Mouse (Mus musculus) limb, embryonic 14.5 days (tissue): ENCODE results near the gene Pex5. TPM values are rescaled to one million over a fixed set of nuclear protein-coding genes. Genes with fewer than 3 reads are reported as not detected.

Source experiments
- ATAC-seq: fragments of 200-750 bp; cut with Nextera tagmentation; 2 replicates; pipeline ENCODE4 v1.8.0; 2017; ENCODE audit warnings: low read depth, moderate number of reproducible peaks, moderate TSS enrichment; ENCODE audit not compliant: low FRiP score
- DNase-seq: peaks from one replicate; pipeline ENCODE4 v3.0.0-alpha.2; 2015; ENCODE audit warnings: low spot score
- H3K27ac ChIP-seq: fragments of 300-500 bp; sonication (generic); replicated peaks from 2 replicates; pipeline ENCODE4 v1.5.1; 2014; ENCODE audit warnings: low read depth, mild to moderate bottlenecking, low read length, moderate library complexity, mixed read lengths
- H3K27me3 ChIP-seq: fragments of 300-500 bp; sonication (generic); 2 replicates; pipeline ENCODE4 v1.6.1; 2014; ENCODE audit warnings: low read length, mixed read lengths; ENCODE audit not compliant: control insufficient read depth, insufficient read depth
- H3K36me3 ChIP-seq: fragments of 300-500 bp; sonication (generic); 2 replicates; pipeline ENCODE4 v1.6.1; 2014; ENCODE audit warnings: mild to moderate bottlenecking, low read length, moderate library complexity, mixed read lengths; ENCODE audit not compliant: control insufficient read depth, insufficient read depth
- H3K4me1 ChIP-seq: fragments of 300-500 bp; sonication (generic); 2 replicates; pipeline ENCODE4 v1.6.1; 2014; ENCODE audit warnings: antibody characterized with exemption, low read length, mixed read lengths; ENCODE audit not compliant: control insufficient read depth, insufficient read depth
- H3K4me2 ChIP-seq: fragments of 300-500 bp; sonication (generic); replicated peaks from 2 replicates; pipeline ENCODE4 v1.6.1; 2014; ENCODE audit warnings: low read depth, mild to moderate bottlenecking, low read length, moderate library complexity; ENCODE audit not compliant: severe bottlenecking
- H3K4me3 ChIP-seq: fragments of 300-500 bp; sonication (generic); replicated peaks from 2 replicates; pipeline ENCODE4 v1.5.1; 2014; ENCODE audit warnings: low read length
- H3K9ac ChIP-seq: fragments of 300-500 bp; sonication (generic); 2 replicates; pipeline ENCODE4 v1.6.1; 2014; ENCODE audit warnings: mild to moderate bottlenecking, low read depth, low read length, moderate library complexity; ENCODE audit not compliant: severe bottlenecking
- H3K9me3 ChIP-seq: fragments of 300-500 bp; sonication (generic); 2 replicates; pipeline ENCODE4 v1.6.1; 2016; ENCODE audit warnings: low read length; ENCODE audit not compliant: control insufficient read depth
- POLR2A ChIP-seq: fragments of 200-500 bp; IDR thresholded peaks from 2 replicates; pipeline ENCODE4 v1.8.0; 2012; ENCODE audit warnings: inconsistent platforms, mild to moderate bottlenecking, moderate library complexity, borderline replicate concordance; ENCODE audit not compliant: insufficient read depth, insufficient read length; ENCODE audit errors: extremely low read depth
- WGBS: fragments of 180-500 bp; shearing (Covaris S2); extraction: QIAGEN DNeasy Blood & Tissue Kit; methylation state at CpG from one replicate; pipeline ENCODE4 v1.1.7; 2014; 5-methylcytosine and 5-hydroxymethylcytosine counted together
- polyA plus RNA-seq, 2 experiments: library from polyadenylated mRNA; depleted of rRNA in 1 of 2; stranded (reverse) in 1 of 2; unstranded in 1 of 2; fragments of >200 nt; fragmentation: Nextera tagmentation in 1 of 2; extraction: Ambion mirVana in 1 of 2; gene quantifications; 2 replicates each; pipeline versions ENCODE4 v1.2.1 to v1.2.3; 2012 to 2014

Gene Pex5
- polyA plus RNA-seq, 2 experiments = 34.7 to 53.9 TPM

DNA sequence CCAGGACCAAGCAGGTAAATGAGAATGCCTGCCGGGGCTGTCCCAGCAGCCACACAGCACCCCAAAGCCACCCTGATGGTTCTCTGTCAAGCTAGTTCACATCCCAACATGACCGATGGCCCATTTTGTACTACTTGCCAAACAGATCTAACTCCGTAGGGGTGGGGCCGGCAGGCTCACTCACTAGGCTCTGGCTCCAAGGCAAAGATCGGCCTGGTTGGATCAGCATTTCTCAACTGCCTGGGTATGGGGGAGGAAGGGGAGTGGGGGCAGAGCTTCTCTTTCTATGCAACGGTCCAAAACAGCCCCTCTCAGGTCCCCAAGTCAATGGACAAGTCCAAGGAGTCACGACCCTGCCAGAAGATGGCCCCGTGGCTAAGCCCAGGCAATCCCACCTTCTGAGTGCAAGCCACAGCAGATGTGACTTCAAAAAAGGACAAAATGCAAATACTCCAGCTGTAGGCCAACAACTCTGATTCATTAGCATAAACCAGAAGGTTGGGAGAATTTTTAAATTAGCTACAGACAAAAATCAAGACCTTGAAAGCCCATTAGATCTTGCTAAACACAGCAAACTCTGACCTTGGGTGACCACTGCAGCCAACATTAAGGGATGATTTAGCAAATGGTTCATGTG is 18.9 kb upstream of the Pex5 start:
- no peaks in the 10 kb centered on the region; the same call in 1 of the 2 replicates for H3K36me3 ChIP-seq
- WGBS = 88% methylated on average over 8 of the region's 8 CpGs
- H3K4me1 ChIP-seq = no peaks in the 10 kb centered on the region
- DNase-seq = no peak
- H3K27me3 ChIP-seq = no peaks in the 10 kb centered on the region
- H3K4me3 ChIP-seq = no peak overlapping the region
- H3K9me3 ChIP-seq = no peaks in the 10 kb centered on the region
- ATAC-seq = no peak
- H3K9ac ChIP-seq = no peak overlapping the region
- TF ChIP-seq POLR2A = no peak
- H3K27ac ChIP-seq = no peak overlapping the region
- H3K4me2 ChIP-seq = no peak overlapping the region

DNA sequence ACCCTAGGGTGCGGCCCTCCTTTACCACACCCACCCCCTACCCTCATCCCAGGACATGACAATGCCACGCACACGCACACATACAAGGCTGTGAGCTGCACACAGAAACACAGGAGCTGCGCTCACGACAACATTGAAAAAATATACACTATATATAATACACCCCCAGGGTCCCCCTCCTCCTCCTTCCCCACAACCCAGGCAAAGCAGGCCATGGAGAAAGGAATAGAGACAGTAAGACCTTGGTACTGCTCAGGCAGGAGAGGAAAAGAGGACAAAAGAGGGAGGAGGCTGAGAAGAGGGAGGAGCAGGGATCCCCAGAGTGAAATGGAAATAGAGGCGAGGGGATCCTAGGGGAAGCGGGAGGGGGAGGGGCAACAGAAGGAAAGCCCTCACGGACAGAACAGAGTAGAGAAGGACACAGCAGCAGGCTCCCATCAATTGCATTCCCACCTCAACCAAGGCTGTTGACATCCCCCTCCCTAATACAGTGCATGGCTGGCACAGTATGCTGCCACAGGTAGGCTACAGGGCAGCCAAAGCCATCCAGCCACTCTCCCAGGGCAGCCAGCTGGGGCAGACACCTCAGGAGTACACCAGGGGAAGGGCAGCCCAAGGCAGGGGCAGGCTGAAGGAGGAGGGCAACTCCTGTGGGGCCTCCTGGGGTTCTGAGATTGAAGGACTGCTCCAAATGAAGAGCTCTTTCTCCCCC is 16.1 kb upstream of the Pex5 start:
- no peaks in the 10 kb centered on the region for H3K36me3 ChIP-seq
- no peaks in the 10 kb centered on the region for H3K27me3 ChIP-seq
- no peak overlapping the region for H3K27ac ChIP-seq
- no peak overlapping the region for H3K9ac ChIP-seq
- H3K4me1 ChIP-seq = no peaks in the 10 kb centered on the region
- DNase-seq (no peak), ATAC-seq (no peak)
- no peak for TF ChIP-seq POLR2A
- no peak overlapping the region for H3K4me3 ChIP-seq
- 55% methylated on average over 8 of the region's 8 CpGs for WGBS
- no peak overlapping the region for H3K4me2 ChIP-seq
- no peaks in the 10 kb centered on the region for H3K9me3 ChIP-seq

DNA sequence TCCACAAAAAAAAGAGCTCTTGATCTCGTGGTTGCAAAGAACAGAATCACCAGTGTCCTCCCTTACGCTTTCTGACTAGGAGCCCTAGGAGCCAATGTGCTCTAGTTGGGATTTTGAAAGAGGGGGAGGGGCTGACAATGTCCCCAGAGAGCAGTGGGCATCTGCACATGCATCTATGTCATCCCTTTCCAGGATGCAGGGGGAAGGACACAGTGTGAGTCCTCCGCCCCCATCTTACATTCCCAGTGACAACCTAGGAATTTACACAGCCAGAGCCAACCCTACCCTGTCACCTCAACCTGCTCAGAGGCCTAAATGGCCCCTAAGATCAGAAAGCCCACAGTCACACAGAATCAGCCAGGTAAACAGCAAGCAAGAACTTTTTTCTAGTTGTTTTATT is 15.5 kb upstream of the Pex5 start:
- no peak for DNase-seq
- H3K27me3 ChIP-seq = no peaks in the 10 kb centered on the region
- no peak for ATAC-seq
- H3K4me1 ChIP-seq = no peaks in the 10 kb centered on the region
- H3K9ac ChIP-seq = no peak overlapping the region
- no peaks in the 10 kb centered on the region for H3K36me3 ChIP-seq
- WGBS = 72% methylated on average over 3 of the region's 3 CpGs
- H3K9me3 ChIP-seq = no peaks in the 10 kb centered on the region
- H3K4me3 ChIP-seq = no peak overlapping the region
- H3K27ac ChIP-seq = no peak overlapping the region
- H3K4me2 ChIP-seq = no peak overlapping the region
- TF ChIP-seq POLR2A = no peak

DNA sequence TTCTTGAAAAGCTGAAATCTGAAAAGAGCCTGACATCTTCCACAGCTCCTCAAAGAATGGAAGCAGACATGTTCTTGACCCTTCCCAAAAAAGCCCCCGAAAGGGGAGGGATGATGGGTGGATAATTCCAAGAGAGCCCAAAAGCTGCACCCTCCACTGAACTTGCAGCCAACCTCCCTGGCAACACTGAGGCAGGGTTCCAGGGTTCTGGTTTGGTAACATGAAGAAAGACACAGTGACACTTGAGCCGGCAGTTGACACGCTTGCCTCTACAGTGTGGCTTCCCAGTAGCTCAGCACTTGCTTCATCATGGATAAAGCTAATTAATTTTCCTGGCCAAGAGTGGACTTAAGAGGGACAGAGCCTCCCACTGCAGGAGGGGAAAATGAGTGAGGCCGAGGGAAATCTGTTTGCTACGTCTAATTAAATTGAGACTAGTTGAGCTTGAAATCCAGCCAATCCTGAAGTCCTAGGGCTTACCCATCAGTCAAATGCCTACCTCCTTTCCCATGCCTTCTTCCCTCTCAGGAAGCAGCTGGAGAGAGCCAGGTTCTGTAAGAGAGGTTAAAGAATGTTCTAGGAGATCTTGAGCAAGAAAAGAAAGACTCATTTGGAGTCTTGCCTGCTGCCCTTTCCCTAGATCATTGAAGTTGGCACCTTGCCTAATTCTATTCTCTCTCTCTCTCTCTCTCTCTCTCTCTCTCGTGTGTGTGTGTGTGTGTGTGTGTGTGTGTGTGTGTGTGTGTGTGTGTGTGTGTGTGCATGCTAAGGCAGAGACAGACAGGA is 13.1 kb upstream of the Pex5 start:
- H3K4me3 ChIP-seq = no peak overlapping the region
- no peaks in the 10 kb centered on the region for H3K36me3 ChIP-seq
- no peak overlapping the region for H3K27ac ChIP-seq
- ATAC-seq = no peak
- no peaks in the 10 kb centered on the region for H3K27me3 ChIP-seq
- H3K9me3 ChIP-seq = no peaks in the 10 kb centered on the region
- H3K9ac ChIP-seq = no peak overlapping the region
- H3K4me1 ChIP-seq = no peaks in the 10 kb centered on the region
- no peak for DNase-seq
- H3K4me2 ChIP-seq = no peak overlapping the region
- no peak for TF ChIP-seq POLR2A
- 62% methylated on average over 5 of the region's 6 CpGs for WGBS

DNA sequence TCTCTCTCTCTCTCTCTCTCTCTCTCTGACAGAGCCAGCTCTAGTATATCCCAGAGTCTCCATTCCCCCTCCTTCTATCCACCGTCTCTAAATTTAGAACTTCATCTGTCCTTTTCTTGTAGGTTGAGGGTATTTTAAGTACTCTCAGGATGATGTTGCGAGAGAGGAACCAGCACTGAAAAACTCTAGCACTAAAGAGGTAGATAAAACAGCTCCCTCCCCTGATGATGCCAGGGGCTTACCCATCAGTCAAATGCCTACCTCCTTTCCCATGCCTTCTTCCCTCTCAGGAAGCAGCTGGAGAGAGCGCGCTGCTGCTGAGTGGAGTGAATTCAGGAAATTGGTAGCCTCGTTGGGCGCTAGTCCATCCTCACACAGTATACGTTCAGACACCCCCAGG is 12.4 kb upstream of the Pex5 start:
- H3K9me3 ChIP-seq = no peaks in the 10 kb centered on the region
- no peak overlapping the region for H3K9ac ChIP-seq
- no peak overlapping the region for H3K4me3 ChIP-seq
- no peaks in the 10 kb centered on the region for H3K27me3 ChIP-seq
- no peak for DNase-seq
- no peaks in the 10 kb centered on the region for H3K4me1 ChIP-seq
- TF ChIP-seq POLR2A = no peak
- no peaks in the 10 kb centered on the region for H3K36me3 ChIP-seq
- no peak overlapping the region for H3K4me2 ChIP-seq
- no peak for ATAC-seq
- no peak overlapping the region for H3K27ac ChIP-seq
- 80% methylated on average over 7 of the region's 7 CpGs for WGBS
